Mouse (Mus musculus) cerebellum, postnatal 36 days (tissue): Measurements from ENCODE around the gene Tmem63b.

Experiments
- DNase-seq, 2 experiments: peaks; one replicate each; pipeline ENCODE4 v3.0.0; 2021 to 2022; ENCODE audit warnings: mixed read lengths in 2 of 2

The Tmem63b gene

GRCm38 (mm10) chr17:45703187-45703586 is 16.5 kb upstream of the Tmem63b start:
- no peak for DNase-seq

- no peak for DNase-seq
These were observed 15.5 kb upstream of the Tmem63b start for GRCm38 (mm10) chr17:45702254-45702653.

- DNase-seq = no peak
These were observed 14.5 kb upstream of the Tmem63b start for GRCm38 (mm10) chr17:45701236-45701591.

- no peak for DNase-seq
These were observed 14.0 kb upstream of the Tmem63b start for GRCm38 (mm10) chr17:45700496-45701235.

- no peak for DNase-seq
These were observed 12.5 kb upstream of the Tmem63b start for GRCm38 (mm10) chr17:45699039-45699740.

GRCm38 (mm10) chr17:45698368-45698767 is 11.7 kb upstream of the Tmem63b start:
- no peak for DNase-seq

- no peak for DNase-seq
These were observed 10.3 kb upstream of the Tmem63b start for GRCm38 (mm10) chr17:45696981-45697380.

GRCm38 (mm10) chr17:45695227-45696120 is 8.8 kb upstream of the Tmem63b start:
- no peak for DNase-seq

- DNase-seq = no peak
These were observed 7.3 kb upstream of the Tmem63b start for GRCm38 (mm10) chr17:45693812-45694565.

- DNase-seq = no peak
These were observed 5.5 kb upstream of the Tmem63b start for GRCm38 (mm10) chr17:45692159-45692558.

GRCm38 (mm10) chr17:45690044-45690443 is 3.3 kb upstream of the Tmem63b start:
- no peak for DNase-seq

- DNase-seq = no peak
These were observed 2.4 kb upstream of the Tmem63b start for GRCm38 (mm10) chr17:45689120-45689519.

- DNase-seq = peak; percentile 90 to 94
These were observed 549 bp downstream of the Tmem63b start, which contains the start of gene Mrpl14 for GRCm38 (mm10) chr17:45686093-45686619. Mrpl14 (plus strand) TSS chr17:45686322.

- DNase-seq = peak; percentile 46 to 48
These were observed 1.3 kb downstream of the Tmem63b start for GRCm38 (mm10) chr17:45685171-45686092.

GRCm38 (mm10) chr17:45684667-45685131 is 2.0 kb downstream of the Tmem63b start:
- DNase-seq = no peak

- no peak for DNase-seq
These were observed 3.9 kb downstream of the Tmem63b start for GRCm38 (mm10) chr17:45682843-45683242.

GRCm38 (mm10) chr17:45681588-45681987 is 5.1 kb downstream of the Tmem63b start:
- peak in 1 of 2 experiments; percentile 35 for DNase-seq

GRCm38 (mm10) chr17:45680391-45680980 is 6.2 kb downstream of the Tmem63b start:
- peak; percentile 54 to 62 for DNase-seq

- DNase-seq = peak; percentile 69 to 75
These were observed 8.6 kb downstream of the Tmem63b start for GRCm38 (mm10) chr17:45678106-45678505.

GRCm38 (mm10) chr17:45672598-45672997 is 14.1 kb downstream of the Tmem63b start:
- DNase-seq = no peak
